Mouse (Mus musculus) spleen, postnatal 10 days (tissue): Measurements from ENCODE around the gene Gabra2.

Experiments used
- DNase-seq, 2 experiments: peaks; one replicate each; pipeline ENCODE4 v3.0.0; 2021 to 2022; ENCODE audit warnings: low spot score in 2 of 2

Gene Gabra2

GRCm38 (mm10) chr5:71095725-71096607 lies at the start of gene Gabra2:
Gene Gabra2 (minus strand): TSS chr5:71095849.
- DNase-seq, result peak in 1 of 2 experiments; percentile 9

- DNase-seq, result no peak
Observed at GRCm38 (mm10) chr5:71136691-71137090, 41.0 kb upstream of the Gabra2 start.

- DNase-seq, result no peak
Observed at GRCm38 (mm10) chr5:71135840-71136239, 40.2 kb upstream of the Gabra2 start.

GRCm38 (mm10) chr5:71127721-71128120 lies 32.1 kb upstream of the Gabra2 start:
- DNase-seq, result no peak

GRCm38 (mm10) chr5:71115216-71115615 lies 19.6 kb upstream of the Gabra2 start:
- DNase-seq, result no peak

- no peak for DNase-seq
Observed at GRCm38 (mm10) chr5:71095180-71095579, 469 bp downstream of the Gabra2 start.

- DNase-seq, result no peak
Observed at GRCm38 (mm10) chr5:71094776-71095175, 873 bp downstream of the Gabra2 start.

- DNase-seq, result no peak
Observed at GRCm38 (mm10) chr5:71093807-71094206, 1.8 kb downstream of the Gabra2 start.

- no peak for DNase-seq
Observed at GRCm38 (mm10) chr5:71092475-71092874, 3.2 kb downstream of the Gabra2 start.

GRCm38 (mm10) chr5:71091926-71092325 lies 3.7 kb downstream of the Gabra2 start:
- no peak for DNase-seq

GRCm38 (mm10) chr5:71078861-71079260 lies 16.8 kb downstream of the Gabra2 start:
- no peak for DNase-seq

- DNase-seq, result no peak
Observed at GRCm38 (mm10) chr5:71061696-71062095, 34.0 kb downstream of the Gabra2 start.

GRCm38 (mm10) chr5:71058047-71058446 lies 37.6 kb downstream of the Gabra2 start:
- no peak for DNase-seq

- no peak for DNase-seq
Observed at GRCm38 (mm10) chr5:71037352-71037751, 58.3 kb downstream of the Gabra2 start.

- DNase-seq, result no peak
Observed at GRCm38 (mm10) chr5:71025956-71026355, 69.7 kb downstream of the Gabra2 start.

GRCm38 (mm10) chr5:71011751-71012150 lies 83.9 kb downstream of the Gabra2 start:
- DNase-seq, result no peak

GRCm38 (mm10) chr5:71011271-71011670 lies 84.4 kb downstream of the Gabra2 start:
- no peak for DNase-seq

- no peak for DNase-seq
Observed at GRCm38 (mm10) chr5:71010797-71011196, 84.9 kb downstream of the Gabra2 start.

GRCm38 (mm10) chr5:70995617-70996325 lies 99.9 kb downstream of the Gabra2 start:
- DNase-seq, result no peak

GRCm38 (mm10) chr5:70993281-70993680 lies 102.4 kb downstream of the Gabra2 start:
- DNase-seq, result no peak

- no peak for DNase-seq
Observed at GRCm38 (mm10) chr5:70990891-70991290, 104.8 kb downstream of the Gabra2 start.
